Mouse (Mus musculus) stomach, embryonic 16.5 days (tissue): Measurements from ENCODE around the gene Insc. TPM values are rescaled to one million over a fixed set of nuclear protein-coding genes. Genes with fewer than 3 reads are reported as not detected.
"Not testable (repeated sequence)": the region's sequence is repeated elsewhere in the genome, so short reads cannot be mapped to it uniquely, and the experiment has no call there.

Experiments
- ATAC-seq: fragments of 200-750 bp; cut with Nextera tagmentation; 2 replicates; pipeline ENCODE4 v1.8.0; 2017; ENCODE audit warnings: moderate number of reproducible peaks, moderate TSS enrichment; ENCODE audit not compliant: insufficient read depth, low FRiP score
- H3K27ac ChIP-seq: fragments of 300-500 bp; sonication (generic); 2 replicates; pipeline ENCODE4 v1.5.1; 2014; ENCODE audit warnings: low read length
- H3K27me3 ChIP-seq: fragments of 300-500 bp; sonication (generic); 2 replicates; pipeline ENCODE4 v1.6.1; 2014; ENCODE audit warnings: low read length, control low read depth, mixed read lengths; ENCODE audit not compliant: control insufficient read depth, insufficient read depth
- H3K36me3 ChIP-seq: fragments of 300-500 bp; sonication (generic); 2 replicates; pipeline ENCODE4 v1.6.1; 2014; ENCODE audit warnings: low read length; ENCODE audit not compliant: control insufficient read depth, insufficient read depth
- H3K4me1 ChIP-seq: fragments of 300-500 bp; sonication (generic); 2 replicates; pipeline ENCODE4 v1.6.1; 2014; ENCODE audit warnings: low read length, control low read depth, mixed read lengths; ENCODE audit not compliant: control insufficient read depth, insufficient read depth
- H3K4me2 ChIP-seq: fragments of 300-500 bp; sonication (generic); 2 replicates; pipeline ENCODE4 v1.6.1; 2014; ENCODE audit warnings: low read depth, low read length, mixed read lengths
- H3K4me3 ChIP-seq: fragments of 300-500 bp; sonication (generic); replicated peaks from 2 replicates; pipeline ENCODE4 v1.5.1; 2014; ENCODE audit warnings: mild to moderate bottlenecking, low read length
- H3K9ac ChIP-seq: fragments of 300-500 bp; sonication (generic); 2 replicates; pipeline ENCODE4 v1.6.1; 2014; ENCODE audit warnings: low read length
- H3K9me3 ChIP-seq: fragments of 300-500 bp; sonication (generic); replicated peaks from 2 replicates; pipeline ENCODE4 v1.6.1; 2016; ENCODE audit warnings: low read length, control low read depth; ENCODE audit not compliant: control insufficient read depth
- WGBS: fragments of 180-500 bp; shearing (Covaris S2); extraction: QIAGEN DNeasy Blood & Tissue Kit; methylation state at CpG from one replicate; pipeline ENCODE4 v1.1.7; 2014; 5-methylcytosine and 5-hydroxymethylcytosine counted together
- polyA plus RNA-seq: library from polyadenylated mRNA; unstranded; fragments of >200 nt; fragmentation: Nextera tagmentation; extraction: Ambion mirVana; gene quantifications from 2 replicates; pipeline ENCODE4 v1.2.1, GENCODE M21; 2015

The Insc gene
- polyA plus RNA-seq, result 25.1 and 29.6 TPM in 2 replicates

- Histone ChIP-seq H3K36me3 (no peaks in the 10 kb centered on the region), H3K9me3 (no peaks in the 10 kb centered on the region), H3K9ac (peak within 1 kb of the TSS; percentile 12; the same call in 1 of the 2 replicates), H3K27me3 (no peaks in the 10 kb centered on the region), H3K4me1 (no peaks in the 10 kb centered on the region; the same call in 1 of the 2 replicates), H3K4me3 (peak within 1 kb of the TSS; percentile 29), H3K27ac (peak within 1 kb of the TSS; percentile 83), H3K4me2 (peak within 1 kb of the TSS; percentile 63)
- 66% methylated on average over 5 of the region's 5 CpGs for WGBS
- ATAC-seq, result peak; percentile 72
These were observed at the start of gene Insc for GRCm38 (mm10) chr7:114743022-114743780. TSS of gene Insc (plus strand) at chr7:114743694.

- Histone ChIP-seq H3K4me2 (no peak overlapping the region), H3K4me3 (no peak overlapping the region), H3K9me3 (no peaks in the 10 kb centered on the region), H3K27ac (no peak overlapping the region), H3K4me1 (0 out of 2 replicates have a peak, but pooled peaks cover 4% of the 10 kb centered on the region), H3K36me3 (no peaks in the 10 kb centered on the region), H3K9ac (no peak overlapping the region), H3K27me3 (no peaks in the 10 kb centered on the region)
- no peak for ATAC-seq
- 23% methylated on average over 2 of the region's 2 CpGs for WGBS
These were observed 42.6 kb upstream of the Insc start for GRCm38 (mm10) chr7:114700871-114701270.

- no peak overlapping the region for H3K4me3 ChIP-seq
- no peak overlapping the region for H3K4me2 ChIP-seq
- H3K27me3 ChIP-seq, result no peaks in the 10 kb centered on the region
- no peak for ATAC-seq
- H3K9ac ChIP-seq, result no peak overlapping the region
- H3K4me1 ChIP-seq, result no peaks in the 10 kb centered on the region; the same call in 1 of the 2 replicates
- H3K36me3 ChIP-seq, result no peaks in the 10 kb centered on the region
- WGBS, result 47% methylated on average over 4 of the region's 4 CpGs
- no peak overlapping the region for H3K27ac ChIP-seq
- no peaks in the 10 kb centered on the region for H3K9me3 ChIP-seq
These were observed 36.8 kb upstream of the Insc start for GRCm38 (mm10) chr7:114706716-114707115.

GRCm38 (mm10) chr7:114707398-114707797 is 36.1 kb upstream of the Insc start:
- Histone ChIP-seq H3K9ac (no peak overlapping the region), H3K27me3 (no peaks in the 10 kb centered on the region), H3K4me3 (no peak overlapping the region), H3K4me1 (no peaks in the 10 kb centered on the region; the same call in 1 of the 2 replicates), H3K27ac (no peak overlapping the region), H3K36me3 (no peaks in the 10 kb centered on the region), H3K4me2 (no peak overlapping the region), H3K9me3 (no peaks in the 10 kb centered on the region)
- ATAC-seq, result no peak
- WGBS, result 77% methylated on average over 1 of the region's 1 CpGs

GRCm38 (mm10) chr7:114710419-114710818 is 33.1 kb upstream of the Insc start:
- no peak overlapping the region for H3K9ac ChIP-seq
- H3K4me2 ChIP-seq, result no peak overlapping the region
- WGBS, result 65% methylated on average over 2 of the region's 2 CpGs
- ATAC-seq, result peak; percentile 53
- H3K4me3 ChIP-seq, result no peak overlapping the region
- no peaks in the 10 kb centered on the region for H3K9me3 ChIP-seq
- H3K36me3 ChIP-seq, result no peaks in the 10 kb centered on the region
- H3K4me1 ChIP-seq, result no peaks in the 10 kb centered on the region; the same call in 1 of the 2 replicates
- no peaks in the 10 kb centered on the region for H3K27me3 ChIP-seq
- H3K27ac ChIP-seq, result no peak overlapping the region

- no peak overlapping the region for H3K4me2 ChIP-seq
- WGBS, result 59% methylated on average over 1 of the region's 1 CpGs
- H3K4me1 ChIP-seq, result no peaks in the 10 kb centered on the region
- H3K36me3 ChIP-seq, result no peaks in the 10 kb centered on the region
- H3K27me3 ChIP-seq, result peaks cover 5% of the 10 kb centered on the region
- no peak overlapping the region for H3K4me3 ChIP-seq
- no peak overlapping the region for H3K9ac ChIP-seq
- no peak overlapping the region for H3K27ac ChIP-seq
- no peaks in the 10 kb centered on the region for H3K9me3 ChIP-seq
- no peak for ATAC-seq
These were observed 31.0 kb upstream of the Insc start for GRCm38 (mm10) chr7:114712523-114712922.

- Histone ChIP-seq H3K27ac (no peak within 1 kb of the TSS), H3K27me3 (peaks cover 25% of the 10 kb centered on the region), H3K36me3 (no peaks in the 10 kb centered on the region), H3K9me3 (no peaks in the 10 kb centered on the region), H3K4me2 (peak within 1 kb of the TSS; percentile 52), H3K4me3 (peak within 1 kb of the TSS; percentile 29), H3K4me1 (0 out of 2 replicates have a peak, but pooled peaks cover 2% of the 10 kb centered on the region), H3K9ac (peak within 1 kb of the TSS; percentile 26; the same call in 1 of the 2 replicates)
- WGBS, result 7% methylated on average over 11 of the region's 11 CpGs
- no peak; the same call in 1 of the 2 replicates for ATAC-seq
These were observed 25.2 kb upstream of the Insc start, which contains the start of gene Calcb for GRCm38 (mm10) chr7:114718300-114718699. TSS of gene Calcb (plus strand) at chr7:114718643.

- Histone ChIP-seq H3K4me1 (0 out of 2 replicates have a peak, but pooled peaks cover 2% of the 10 kb centered on the region), H3K4me2 (peak overlapping the region; percentile 52), H3K4me3 (peak overlapping the region; percentile 29), H3K36me3 (no peaks in the 10 kb centered on the region), H3K9me3 (no peaks in the 10 kb centered on the region), H3K27ac (no peak overlapping the region), H3K27me3 (peaks cover 25% of the 10 kb centered on the region), H3K9ac (peak overlapping the region; percentile 26; the same call in 1 of the 2 replicates)
- ATAC-seq, result peak; percentile 69; the same call in 1 of the 2 replicates
- WGBS, result 2% methylated on average over 17 of the region's 17 CpGs
These were observed 23.9 kb upstream of the Insc start for GRCm38 (mm10) chr7:114719381-114720131.

- WGBS, result 59% methylated on average over 4 of the region's 4 CpGs
These were observed 13.8 kb upstream of the Insc start for GRCm38 (mm10) chr7:114729696-114730095.

More at GRCm38 (mm10) chr7:114729696-114730095, 13.8 kb upstream of the Insc start:
- H3K4me2 ChIP-seq, ATAC-seq, H3K27me3 ChIP-seq, H3K9me3 ChIP-seq, H3K4me3 ChIP-seq, H3K27ac ChIP-seq, H3K36me3 ChIP-seq, H3K4me1 ChIP-seq, H3K9ac ChIP-seq: not testable (repeated sequence)
